Mouse (Mus musculus) kidney, postnatal 4 days (tissue): ENCODE data around the gene Hyal2.
A peak's percentile ranks its signal among the peaks of the same experiment; 100 is the strongest.

Source experiments
- DNase-seq, 2 experiments: peaks; one replicate each; pipeline ENCODE4 v3.0.0; 2021; ENCODE audit warnings: mixed read lengths in 2 of 2

Hyal2 gene

GRCm38 (mm10) chr9:107547026-107547425, 20.7 kb upstream of the Hyal2 start, which contains the start of gene Zmynd10:
Zmynd10 (plus strand) TSS chr9:107547298.
- DNase-seq = peak; percentile 95 to 97

GRCm38 (mm10) chr9:107547957-107548356, 19.8 kb upstream of the Hyal2 start:
- DNase-seq = no peak

- no peak for DNase-seq
These were observed 18.9 kb upstream of the Hyal2 start for GRCm38 (mm10) chr9:107548820-107549219.

- DNase-seq = no peak
These were observed 18.3 kb upstream of the Hyal2 start for GRCm38 (mm10) chr9:107549297-107550074.

- DNase-seq = peak; percentile 46 to 70
These were observed 17.1 kb upstream of the Hyal2 start for GRCm38 (mm10) chr9:107550491-107551116.

GRCm38 (mm10) chr9:107551117-107551889, 16.4 kb upstream of the Hyal2 start, which contains the start of gene Rassf1:
Rassf1 (plus strand) TSS chr9:107551555.
- DNase-seq = peak; percentile 81 to 87

GRCm38 (mm10) chr9:107551890-107552355, 15.8 kb upstream of the Hyal2 start:
- DNase-seq = peak; percentile 37 to 59

- peak; percentile 11 to 14 for DNase-seq
These were observed 14.9 kb upstream of the Hyal2 start for GRCm38 (mm10) chr9:107552690-107553393.

- DNase-seq = peak; percentile 60 to 76
These were observed 14.0 kb upstream of the Hyal2 start for GRCm38 (mm10) chr9:107553541-107554318.

- peak; percentile 96 to 98 for DNase-seq
These were observed 13.4 kb upstream of the Hyal2 start for GRCm38 (mm10) chr9:107554319-107554825.

- peak; percentile 73 to 82 for DNase-seq
These were observed 12.7 kb upstream of the Hyal2 start for GRCm38 (mm10) chr9:107555031-107555457.

- no peak for DNase-seq
These were observed 12.0 kb upstream of the Hyal2 start for GRCm38 (mm10) chr9:107555701-107556100.

GRCm38 (mm10) chr9:107556346-107556745, 11.4 kb upstream of the Hyal2 start:
- DNase-seq = no peak

- peak; percentile 94 to 96 for DNase-seq
These were observed 4.6 kb upstream of the Hyal2 start, which contains the start of gene Tusc2 for GRCm38 (mm10) chr9:107563029-107563581. Tusc2 (plus strand) TSS chr9:107563255.

- peak in 1 of 2 experiments; percentile 62 for DNase-seq
These were observed 2.2 kb upstream of the Hyal2 start for GRCm38 (mm10) chr9:107565556-107565955.

GRCm38 (mm10) chr9:107566041-107566709, 1.6 kb upstream of the Hyal2 start:
- DNase-seq = peak; percentile 95

GRCm38 (mm10) chr9:107566855-107567254, 890 bp upstream of the Hyal2 start:
- peak; percentile 44 to 62 for DNase-seq

- DNase-seq = peak; percentile 87 to 94
These were observed 851 bp downstream of the Hyal2 start for GRCm38 (mm10) chr9:107568331-107569261.

- DNase-seq = no peak
These were observed 1.5 kb downstream of the Hyal2 start for GRCm38 (mm10) chr9:107569270-107569669.
